Mouse (Mus musculus): ENCODE measurements at regions not wholly inside any gene's neighbourhood (a gene's known extent, or its start where the extent isn't known, plus 50 kb on each side); places are given as distances from the start of the nearest gene placed in this dataset.
A peak's percentile ranks its signal among the peaks of the same experiment; 100 is the strongest.

DNA sequence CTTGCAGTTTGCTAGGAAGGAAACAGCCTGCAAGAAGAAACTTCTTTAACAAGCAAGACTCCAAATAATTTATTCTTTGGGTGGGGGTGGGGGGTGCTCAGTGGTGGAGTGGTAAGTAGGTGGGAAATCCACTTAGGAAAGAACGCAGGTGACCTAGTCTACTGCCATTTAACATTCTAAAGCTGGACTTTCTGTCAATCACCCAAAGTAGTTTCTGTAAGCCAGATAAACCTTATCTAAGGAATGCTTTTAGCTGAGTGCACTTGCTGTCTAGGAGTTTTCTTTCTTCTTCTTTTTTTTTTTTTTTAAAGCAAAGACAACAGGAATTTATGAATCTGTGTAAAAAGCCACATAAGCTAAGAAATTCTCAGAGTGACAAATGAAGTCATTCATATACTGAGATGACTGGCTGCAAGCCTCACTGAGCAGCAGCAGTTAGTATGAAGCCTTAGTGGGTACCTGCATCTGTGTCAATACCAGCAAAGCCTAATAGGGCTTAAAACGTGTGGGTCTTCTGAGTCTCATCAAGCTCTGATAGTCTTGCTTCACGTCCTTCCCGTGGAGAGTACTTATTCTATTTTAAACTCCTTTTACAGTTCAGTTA is 210.0 kb upstream of the 4933412E24Rik start:
- no peaks in the 10 kb centered on the region for H3K9me3 ChIP-seq (replicated peaks; ENCODE audit: low read length)
- H3K36me3 ChIP-seq (replicated peaks in 1 of 2; ENCODE audit: control insufficient read depth in 1 of 2, insufficient read depth in 1 of 2, low read length in 1 of 2), result no peaks in the 10 kb centered on the region
- no peak overlapping the region for H3K9ac ChIP-seq (ENCODE audit: insufficient read depth, low read depth)
- TF ChIP-seq JUND (conservative IDR thresholded peaks at IDR 0.05; ENCODE audit: low read depth, low read length) (peak; percentile 76), MXI1 (IDR thresholded peaks at IDR 0.05; ENCODE audit: low read depth, low read length) (no peak), NRF1 (IDR thresholded peaks at IDR 0.05; ENCODE audit: low read depth, low read length) (no peak), KAT2A (IDR thresholded peaks at IDR 0.05; ENCODE audit: insufficient replicate concordance, low read length) (no peak), MAX (IDR thresholded peaks at IDR 0.05; ENCODE audit: low read length) (no peak), ETS1 (conservative IDR thresholded peaks at IDR 0.05; ENCODE audit: low read depth, low read length) (peak; percentile 57), PAX5 (IDR thresholded peaks at IDR 0.05; ENCODE audit: low read length) (no peak), UBTF (IDR thresholded peaks at IDR 0.05; ENCODE audit: low read depth, low read length) (no peak), TBP (conservative IDR thresholded peaks at IDR 0.05; ENCODE audit: low read depth, low read length) (no peak), SMC3 (IDR thresholded peaks at IDR 0.05; ENCODE audit: low read depth, low read length) (no peak), MAZ (IDR thresholded peaks at IDR 0.05; ENCODE audit: low read depth, low read length) (no peak), MYC (IDR thresholded peaks at IDR 0.05; ENCODE audit: low read depth, low read length) (no peak), BHLHE40 (IDR thresholded peaks at IDR 0.05; ENCODE audit: low read depth, low read length) (peak; percentile 59), GABPA (IDR thresholded peaks at IDR 0.05; ENCODE audit: insufficient replicate concordance, low read depth, low read length) (no peak), POLR2AphosphoS2 (IDR thresholded peaks at IDR 0.05; ENCODE audit: low read depth, low read length) (no peak), ZMIZ1 (IDR thresholded peaks at IDR 0.05; ENCODE audit: low read depth, low read length) (no peak), ELF1 (IDR thresholded peaks at IDR 0.05; ENCODE audit: low read depth, low read length) (no peak), EP300 (IDR thresholded peaks at IDR 0.05; ENCODE audit: low read length) (peak; percentile 47; the same call in 1 of the 2 replicates), JUN (IDR thresholded peaks at IDR 0.05; ENCODE audit: insufficient read depth, low read depth, low read length) (peak; percentile 75; the same call in 1 of the 2 replicates), SIN3A (IDR thresholded peaks at IDR 0.05; ENCODE audit: low read length) (no peak), ZNF384 (IDR thresholded peaks at IDR 0.05; ENCODE audit: low read depth, low read length) (peak; percentile 71), CHD1 (IDR thresholded peaks at IDR 0.05; ENCODE audit: low read depth, low read length) (no peak), ZKSCAN1 (IDR thresholded peaks at IDR 0.05; ENCODE audit: borderline replicate concordance, low read depth, low read length) (no peak), USF1 (IDR thresholded peaks at IDR 0.05; ENCODE audit: low read depth, low read length) (no peak), MAFK (IDR thresholded peaks at IDR 0.05; ENCODE audit: insufficient replicate concordance, low read length) (no peak), IRF4 (IDR thresholded peaks at IDR 0.05; ENCODE audit: low read depth, low read length) (no peak; the same call in 1 of the 2 replicates)
- H3K4me2 ChIP-seq (ENCODE audit: insufficient read depth, low read depth, poor library complexity, severe bottlenecking), result no peak overlapping the region
- H3K79me2 ChIP-seq (replicated peaks; ENCODE audit: control insufficient read depth, extremely low read depth, insufficient read depth, poor library complexity, severe bottlenecking), result no peaks in the 10 kb centered on the region
- H3K27ac ChIP-seq (ENCODE audit: insufficient read depth, low read depth), result no peak overlapping the region
- in situ Hi-C loops (cut with MboI; ENCODE audit: low pct_ligation_motif_present, low pct_unique_long_range_greater_than_20kb, low sequenced_read_pairs) (no loop called here), dilution Hi-C loops (cut with MboI; ENCODE audit: extremely low pct_ligation_motif_present, extremely low pct_unique_long_range_greater_than_20kb, low sequenced_read_pairs) (no loop called here)
- no peaks in the 10 kb centered on the region for H3K27me3 ChIP-seq (replicated peaks)
- DNase-seq (ENCODE audit: extremely low read depth), result peak; percentile 67
- no peak overlapping the region for H3K4me3 ChIP-seq (replicated peaks in 1 of 3; ENCODE audit: low read depth in 2 of 3, low read length in 2 of 3, poor library complexity in 1 of 3)
- H3K4me1 ChIP-seq (ENCODE audit: control insufficient read depth in 1 of 2, insufficient read depth in 2 of 2), result peaks cover 4 to 20% of the 10 kb centered on the region in 2 experiments; a peak in 1 of 4 replicates
